Mouse (Mus musculus): ENCODE measurements around the gene Phf1. TPM values are rescaled to one million over a fixed set of nuclear protein-coding genes. Genes with fewer than 3 reads are reported as not detected.

Gene Phf1
- polyA plus RNA-seq, 1 experiment from 2014 or later: 19.1 TPM

DNA sequence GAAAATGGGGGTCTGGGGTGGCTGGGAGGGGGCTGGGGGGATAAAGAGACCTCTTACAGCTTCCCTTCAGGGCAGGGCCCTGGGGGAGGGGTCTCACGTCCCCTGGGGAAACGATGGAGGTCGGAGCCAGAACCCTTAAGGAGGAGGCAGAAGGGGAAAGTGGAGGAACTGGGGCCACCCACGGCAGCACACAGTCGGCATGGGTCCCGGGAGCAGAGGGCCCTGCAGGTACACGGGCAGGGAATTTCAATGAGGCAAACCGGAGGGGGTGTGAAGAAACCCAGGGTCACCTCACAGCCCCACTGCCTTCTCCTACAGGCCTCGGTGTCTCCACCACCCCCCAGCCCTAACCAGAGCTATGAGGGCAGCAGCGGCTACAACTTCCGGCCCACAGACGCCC, 3.6 kb downstream of the Phf1 start:
- Histone ChIP-seq H3K36me3 (peaks cover 31% of the 10 kb centered on the region), H3K27ac (replicated peaks) (no peak overlapping the region), H3K9ac (0 out of 2 replicates have a peak overlapping the region, but pooled peaks have one; percentile 12), H3K4me2 (no peak overlapping the region), H3K9me3 (no peaks in the 10 kb centered on the region), H3K4me1 (replicated peaks) (peaks cover 55% of the 10 kb centered on the region), H3K27me3 (no peaks in the 10 kb centered on the region), H3K4me3 (no peak overlapping the region)
- ATAC-seq (ENCODE audit: low read depth): no peak
- WGBS: 80% methylated on average over 12 of the region's 12 CpGs

DNA sequence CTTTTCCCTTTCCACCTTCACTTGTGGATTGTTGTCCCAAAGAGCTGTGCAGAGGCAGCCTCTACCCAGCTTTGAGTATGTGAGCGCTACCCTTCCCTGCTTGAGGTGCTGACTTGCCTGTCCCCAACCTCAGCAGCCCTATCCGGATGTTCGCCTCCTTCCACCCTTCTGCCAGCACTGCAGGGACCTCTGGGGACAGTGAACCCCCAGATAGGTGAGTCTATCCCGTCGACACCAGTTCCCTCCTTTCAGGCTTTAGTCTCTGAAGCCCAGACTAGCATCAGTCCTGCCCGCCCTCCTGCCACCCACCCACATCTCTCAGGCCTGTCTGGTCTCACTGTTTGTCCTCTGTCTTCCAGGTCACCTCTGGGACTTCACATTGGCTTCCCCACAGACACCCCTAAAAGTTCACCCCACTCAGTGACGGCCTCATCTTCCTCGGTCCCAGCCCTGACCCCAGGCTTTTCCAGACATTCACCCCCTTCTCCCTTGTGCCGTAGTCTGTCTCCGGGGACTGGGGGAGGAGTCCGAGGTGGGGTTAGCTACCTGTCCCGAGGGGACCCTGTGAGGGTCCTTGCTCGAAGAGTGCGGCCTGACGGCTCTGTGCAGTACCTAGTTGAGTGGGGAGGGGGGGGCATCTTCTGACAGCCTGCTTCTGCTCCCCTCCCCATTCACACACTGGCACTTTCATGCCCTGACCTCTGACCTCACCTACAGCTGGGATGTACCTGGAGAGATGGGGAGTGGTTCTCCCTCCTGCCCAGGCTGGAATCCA, 4.3 kb downstream of the Phf1 start:
- no peak overlapping the region for H3K27ac ChIP-seq (replicated peaks)
- H3K9me3 ChIP-seq: no peaks in the 10 kb centered on the region
- H3K36me3 ChIP-seq: peaks cover 31% of the 10 kb centered on the region
- ATAC-seq (ENCODE audit: low read depth): no peak
- 0 out of 2 replicates have a peak overlapping the region, but pooled peaks have one; percentile 12 for H3K9ac ChIP-seq
- no peak overlapping the region for H3K4me2 ChIP-seq
- H3K27me3 ChIP-seq: no peaks in the 10 kb centered on the region
- peaks cover 61% of the 10 kb centered on the region for H3K4me1 ChIP-seq (replicated peaks)
- H3K4me3 ChIP-seq: no peak overlapping the region
- 90% methylated on average over 15 of the region's 15 CpGs for WGBS

- Histone ChIP-seq H3K27ac (replicated peaks) (peak overlapping the region; percentile 97; the same call in 1 of the 2 replicates), H3K27me3 (no peaks in the 10 kb centered on the region), H3K9me3 (no peaks in the 10 kb centered on the region), H3K4me1 (replicated peaks) (peaks cover 65% of the 10 kb centered on the region), H3K4me3 (peak overlapping the region; percentile 66), H3K36me3 (peaks cover 31% of the 10 kb centered on the region), H3K4me2 (peak overlapping the region; percentile 83), H3K9ac (peak overlapping the region; percentile 75)
- 63% methylated on average over 16 of the region's 16 CpGs for WGBS
- ATAC-seq (ENCODE audit: low read depth): no peak
Observed at GRCm38 (mm10) chr17:26937883-26938695, 5.2 kb downstream of the Phf1 start.

- no peaks in the 10 kb centered on the region for H3K9me3 ChIP-seq
- peak; percentile 0; the same call in 1 of the 2 replicates for ATAC-seq (ENCODE audit: low read depth)
- H3K4me3 ChIP-seq: peak overlapping the region; percentile 66
- peak overlapping the region; percentile 83 for H3K4me2 ChIP-seq
- WGBS: under 1% methylated on average over 22 of the region's 22 CpGs
- peak overlapping the region; percentile 97 for H3K27ac ChIP-seq (replicated peaks)
- peaks cover 66% of the 10 kb centered on the region for H3K4me1 ChIP-seq (replicated peaks)
- peak overlapping the region; percentile 75 for H3K9ac ChIP-seq
- no peaks in the 10 kb centered on the region for H3K27me3 ChIP-seq
- H3K36me3 ChIP-seq: peaks cover 31% of the 10 kb centered on the region
Observed at GRCm38 (mm10) chr17:26938731-26939130, 5.9 kb downstream of the Phf1 start.

DNA sequence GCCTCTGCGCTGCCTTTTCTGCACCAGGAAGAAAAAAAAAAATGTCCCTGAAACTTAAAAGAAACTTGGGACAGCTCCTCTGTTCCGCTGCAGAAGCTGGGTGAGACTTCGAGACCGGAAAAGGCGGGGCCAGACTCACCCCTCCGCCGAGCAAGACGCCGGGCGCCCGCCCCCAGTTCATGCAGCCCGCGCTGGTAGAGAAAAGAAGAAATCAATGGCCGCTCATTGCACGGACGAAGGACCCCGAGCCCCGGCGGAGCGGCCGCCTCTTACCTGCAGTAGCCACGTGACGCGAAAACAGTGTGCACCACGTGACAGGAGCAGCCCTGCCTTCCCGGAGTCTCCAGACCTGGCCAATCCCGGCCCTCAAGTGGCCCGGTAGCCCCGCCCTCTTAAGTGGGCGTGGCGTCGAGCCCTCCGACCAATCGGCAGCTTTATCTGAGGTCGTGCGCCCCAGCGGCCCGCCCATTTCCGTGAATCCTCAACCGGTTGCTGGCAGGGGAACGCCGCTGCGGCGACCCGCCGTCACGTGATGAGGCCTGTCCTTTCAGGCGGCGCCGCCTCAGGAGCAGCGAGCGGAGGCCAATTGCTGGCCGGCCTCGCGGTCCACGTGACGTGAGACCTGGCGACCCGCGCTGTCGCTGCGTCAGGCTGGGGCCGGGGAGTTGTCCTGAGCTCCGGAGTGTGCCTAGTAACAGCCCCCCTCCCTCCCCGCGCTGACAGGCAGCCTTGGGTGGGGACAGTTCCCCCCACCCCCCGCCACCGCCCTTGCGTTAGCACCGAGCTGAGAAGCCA, 6.5 kb downstream of the Phf1 start, which contains the start of gene Cuta:
Gene Cuta (minus strand): TSS at position 392 of the 795 bp plus-strand sequence.
- H3K36me3 ChIP-seq: peaks cover 31% of the 10 kb centered on the region
- WGBS: under 1% methylated on average over 69 of the region's 70 CpGs
- ATAC-seq (ENCODE audit: low read depth): peak; percentile 92
- no peaks in the 10 kb centered on the region for H3K27me3 ChIP-seq
- H3K27ac ChIP-seq (replicated peaks): peak within 1 kb of the TSS; percentile 97
- H3K9ac ChIP-seq: peak within 1 kb of the TSS; percentile 78
- H3K9me3 ChIP-seq: no peaks in the 10 kb centered on the region
- peak within 1 kb of the TSS; percentile 66 for H3K4me3 ChIP-seq
- H3K4me1 ChIP-seq (replicated peaks): peaks cover 62% of the 10 kb centered on the region
- H3K4me2 ChIP-seq: peak within 1 kb of the TSS; percentile 83

GRCm38 (mm10) chr17:26939973-26940300, 7.1 kb downstream of the Phf1 start:
- no peaks in the 10 kb centered on the region for H3K27me3 ChIP-seq
- H3K9me3 ChIP-seq: no peaks in the 10 kb centered on the region
- peak overlapping the region; percentile 78 for H3K9ac ChIP-seq
- peak overlapping the region; percentile 66 for H3K4me3 ChIP-seq
- peak; percentile 7 for ATAC-seq (ENCODE audit: low read depth)
- H3K4me2 ChIP-seq: peak overlapping the region; percentile 83
- 7% methylated on average over 3 of the region's 3 CpGs for WGBS
- peaks cover 58% of the 10 kb centered on the region for H3K4me1 ChIP-seq (replicated peaks)
- H3K27ac ChIP-seq (replicated peaks): peak overlapping the region; percentile 97
- H3K36me3 ChIP-seq: peaks cover 26% of the 10 kb centered on the region

- 2% methylated on average over 23 of the region's 24 CpGs for WGBS
- H3K27me3 ChIP-seq: no peaks in the 10 kb centered on the region
- ATAC-seq (ENCODE audit: low read depth): no peak
- no peaks in the 10 kb centered on the region for H3K9me3 ChIP-seq
- peak within 1 kb of the TSS; percentile 97 for H3K27ac ChIP-seq (replicated peaks)
- peaks cover 13% of the 10 kb centered on the region for H3K36me3 ChIP-seq
- H3K9ac ChIP-seq: peak within 1 kb of the TSS; percentile 91
- peak within 1 kb of the TSS; percentile 83 for H3K4me2 ChIP-seq
- H3K4me1 ChIP-seq (replicated peaks): peaks cover 71% of the 10 kb centered on the region
- peak within 1 kb of the TSS; percentile 66 for H3K4me3 ChIP-seq
Observed at GRCm38 (mm10) chr17:26941031-26941789, 8.4 kb downstream of the Phf1 start, which contains the start of gene Syngap1. TSS of gene Syngap1 (plus strand) at chr17:26941253.

- peak overlapping the region; percentile 91 for H3K9ac ChIP-seq
- peaks cover 5% of the 10 kb centered on the region for H3K36me3 ChIP-seq
- ATAC-seq (ENCODE audit: low read depth): no peak
- 16% methylated on average over 4 of the region's 4 CpGs for WGBS
- H3K9me3 ChIP-seq: no peaks in the 10 kb centered on the region
- peak overlapping the region; percentile 51 for H3K4me3 ChIP-seq
- H3K27me3 ChIP-seq: no peaks in the 10 kb centered on the region
- peak overlapping the region; percentile 83 for H3K4me2 ChIP-seq
- H3K4me1 ChIP-seq (replicated peaks): peaks cover 79% of the 10 kb centered on the region
- peak overlapping the region; percentile 97 for H3K27ac ChIP-seq (replicated peaks)
Observed at GRCm38 (mm10) chr17:26941841-26942570, 9.2 kb downstream of the Phf1 start.

GRCm38 (mm10) chr17:26945824-26946495, 13.1 kb downstream of the Phf1 start:
- Histone ChIP-seq H3K9me3 (no peaks in the 10 kb centered on the region), H3K4me2 (peak overlapping the region; percentile 71), H3K4me3 (peak overlapping the region; percentile 41), H3K27me3 (no peaks in the 10 kb centered on the region), H3K4me1 (replicated peaks) (peaks cover 77% of the 10 kb centered on the region), H3K36me3 (no peaks in the 10 kb centered on the region), H3K27ac (replicated peaks) (peak overlapping the region; percentile 71), H3K9ac (peak overlapping the region; percentile 79)
- WGBS: 23% methylated on average over 13 of the region's 13 CpGs
- no peak for ATAC-seq (ENCODE audit: low read depth)

DNA sequence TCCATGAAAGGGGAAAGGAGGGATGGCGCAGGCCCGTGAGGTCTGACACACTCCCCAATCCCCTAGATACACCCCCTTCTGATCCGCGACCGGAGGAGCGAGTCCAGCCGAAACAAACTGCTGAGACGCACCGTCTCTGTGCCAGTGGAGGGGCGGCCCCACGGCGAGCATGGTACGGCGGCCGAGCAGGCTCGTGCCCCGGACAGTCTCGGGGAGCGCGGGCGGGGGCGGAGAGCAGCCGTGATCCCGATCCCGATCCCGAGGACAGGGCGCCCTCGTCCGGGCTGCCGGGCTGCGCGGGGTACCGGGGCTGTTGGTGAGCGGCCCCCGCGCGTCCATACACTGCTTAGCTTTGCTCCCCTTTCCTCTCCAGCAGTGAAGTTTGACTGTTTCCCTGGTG, 13.7 kb downstream of the Phf1 start:
- no peak for ATAC-seq (ENCODE audit: low read depth)
- Histone ChIP-seq H3K27ac (replicated peaks) (peak overlapping the region; percentile 71), H3K36me3 (no peaks in the 10 kb centered on the region), H3K9ac (peak overlapping the region; percentile 79), H3K4me3 (peak overlapping the region; percentile 41), H3K9me3 (no peaks in the 10 kb centered on the region), H3K4me1 (replicated peaks) (peaks cover 81% of the 10 kb centered on the region), H3K27me3 (no peaks in the 10 kb centered on the region), H3K4me2 (peak overlapping the region; percentile 71)
- 2% methylated on average over 36 of the region's 37 CpGs for WGBS
